Mouse (Mus musculus) liver, embryonic 15.5 days (tissue): ENCODE results near the gene Fbxl7. TPM values are rescaled to one million over a fixed set of nuclear protein-coding genes. Genes with fewer than 3 reads are reported as not detected.

Source experiments
- ATAC-seq: fragments of 200-750 bp; cut with Nextera tagmentation; 2 replicates; pipeline ENCODE4 v1.8.0; 2017; ENCODE audit warnings: moderate number of reproducible peaks, mild to moderate bottlenecking, moderate library complexity; ENCODE audit not compliant: insufficient read depth
- H3K27ac ChIP-seq: fragments of 300-500 bp; sonication (generic); replicated peaks from 2 replicates; pipeline ENCODE4 v1.5.1; 2015; ENCODE audit warnings: mild to moderate bottlenecking, inconsistent platforms
- H3K27me3 ChIP-seq: fragments of 300-500 bp; sonication (generic); 2 replicates; pipeline ENCODE4 v1.6.1; 2015; ENCODE audit warnings: mild to moderate bottlenecking, inconsistent platforms
- H3K36me3 ChIP-seq: fragments of 300-500 bp; sonication (generic); replicated peaks from 2 replicates; pipeline ENCODE4 v1.6.1; 2015; ENCODE audit warnings: moderate library complexity, mild to moderate bottlenecking, inconsistent platforms
- H3K4me1 ChIP-seq: fragments of 300-500 bp; sonication (generic); replicated peaks from 2 replicates; pipeline ENCODE4 v1.6.1; 2015; ENCODE audit warnings: inconsistent platforms
- H3K4me2 ChIP-seq: fragments of 300-500 bp; sonication (generic); 2 replicates; pipeline ENCODE4 v1.6.1; 2015; ENCODE audit warnings: moderate library complexity, mild to moderate bottlenecking, inconsistent platforms
- H3K4me3 ChIP-seq: fragments of 300-500 bp; sonication (generic); replicated peaks from 2 replicates; pipeline ENCODE4 v1.5.1; 2015; ENCODE audit warnings: mild to moderate bottlenecking, inconsistent platforms
- H3K9ac ChIP-seq: fragments of 300-500 bp; sonication (generic); 2 replicates; pipeline ENCODE4 v1.6.1; 2015; ENCODE audit warnings: moderate library complexity, mild to moderate bottlenecking, inconsistent platforms
- H3K9me3 ChIP-seq: fragments of 300-500 bp; sonication (generic); replicated peaks from 2 replicates; pipeline ENCODE4 v1.6.1; 2016; ENCODE audit warnings: inconsistent platforms
- WGBS: fragments of 180-500 bp; shearing (Covaris S2); methylation state at CpG from one replicate; pipeline ENCODE4 v1.1.7; 2015; ENCODE audit warnings: mixed read lengths; ENCODE audit not compliant: insufficient replicate concordance; 5-methylcytosine and 5-hydroxymethylcytosine counted together
- polyA plus RNA-seq: library from polyadenylated mRNA; unstranded; fragments of >200 nt; fragmentation: Nextera tagmentation; extraction: Ambion mirVana; gene quantifications from 2 replicates; pipeline ENCODE4 v1.2.1, GENCODE M21; 2015

Fbxl7 gene
- polyA plus RNA-seq, result 0.67 and 1.2 TPM in 2 replicates

DNA sequence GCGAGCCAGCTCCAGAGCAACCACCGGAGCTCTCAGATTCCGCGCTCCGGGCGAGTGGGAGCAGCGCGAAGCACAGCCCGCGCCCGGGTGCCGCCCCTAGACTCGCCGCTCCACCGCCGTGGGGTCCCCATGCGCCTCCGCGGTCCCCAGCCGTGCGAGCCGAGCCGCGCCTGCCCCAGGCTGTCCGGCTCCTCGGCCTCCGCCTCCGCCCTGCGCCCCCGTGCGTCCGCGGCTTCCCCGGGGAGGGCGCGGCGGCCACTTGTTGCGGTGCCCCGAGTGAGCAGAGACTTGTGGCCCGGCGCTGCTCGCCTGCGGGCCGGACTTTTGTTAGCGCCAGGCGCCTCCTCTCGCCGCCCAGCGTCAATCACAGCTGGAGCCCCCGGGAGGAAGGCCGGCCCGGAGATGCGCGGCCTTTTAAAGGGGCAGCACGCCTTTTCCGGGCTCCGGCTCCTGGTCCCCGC, at the start of gene Fbxl7:
Gene Fbxl7 (minus strand): TSS at position 330 of the 461 bp plus-strand sequence.
- no peak within 1 kb of the TSS; the same call in 1 of the 2 replicates for H3K27ac ChIP-seq

DNA sequence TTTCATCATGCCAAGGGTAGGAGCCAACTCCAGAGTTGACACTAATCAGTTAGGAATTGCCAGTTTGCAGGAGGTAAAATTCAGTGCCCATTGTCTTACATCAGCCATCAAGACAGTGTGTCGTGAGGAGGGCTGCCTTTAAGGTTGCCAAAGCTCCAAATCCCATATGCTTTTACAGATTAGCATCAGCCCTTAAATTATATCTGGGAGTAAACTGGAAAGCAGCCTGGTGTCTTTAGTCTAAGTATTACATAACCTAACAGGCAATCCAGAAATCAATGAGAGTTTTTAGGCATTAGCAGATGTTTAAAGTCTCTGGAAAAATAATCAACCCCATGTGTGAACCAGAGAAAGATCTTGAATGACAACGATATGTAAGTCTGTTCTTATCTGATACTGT, 26.6 kb upstream of the Fbxl7 start:
- Histone ChIP-seq H3K27ac (no peak overlapping the region), H3K9me3 (no peaks in the 10 kb centered on the region), H3K4me1 (no peaks in the 10 kb centered on the region), H3K4me2 (no peak overlapping the region), H3K36me3 (no peaks in the 10 kb centered on the region), H3K9ac (no peak overlapping the region), H3K27me3 (no peaks in the 10 kb centered on the region), H3K4me3 (no peak overlapping the region)
- no peak for ATAC-seq
- WGBS, result 56% methylated on average over 2 of the region's 2 CpGs

More for the DNA sequence above, at the start of gene Fbxl7:
- H3K4me3 ChIP-seq, result peak within 1 kb of the TSS; percentile 48
- WGBS, result under 1% methylated on average over 53 of the region's 58 CpGs
- no peaks in the 10 kb centered on the region for H3K4me1 ChIP-seq
- H3K36me3 ChIP-seq, result no peaks in the 10 kb centered on the region
- ATAC-seq, result peak; percentile 67
- H3K27me3 ChIP-seq, result peaks cover 33% of the 10 kb centered on the region
- peak within 1 kb of the TSS; percentile 59 for H3K4me2 ChIP-seq
- H3K9me3 ChIP-seq, result no peaks in the 10 kb centered on the region
- no peak within 1 kb of the TSS for H3K9ac ChIP-seq

DNA sequence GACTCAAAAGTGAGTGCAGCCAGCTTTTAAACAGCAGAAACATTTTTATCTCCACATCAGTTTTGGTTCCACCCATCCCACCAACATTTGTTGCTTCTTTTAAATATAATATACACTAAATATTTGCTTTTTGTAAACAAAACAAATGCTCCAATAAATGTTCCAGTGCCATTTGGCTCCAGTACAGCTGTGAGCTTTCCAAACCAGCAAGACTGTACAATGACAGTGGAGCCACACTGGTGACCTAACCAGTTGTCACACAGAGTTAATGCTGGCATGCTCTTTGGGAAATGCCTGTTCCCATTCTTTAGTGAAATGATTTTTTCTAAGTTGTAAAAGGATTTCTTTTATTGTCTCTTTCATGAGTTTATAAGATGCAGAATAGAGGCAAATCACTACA, 18.0 kb upstream of the Fbxl7 start:
- no peaks in the 10 kb centered on the region for H3K9me3 ChIP-seq
- H3K4me2 ChIP-seq, result no peak overlapping the region
- no peak overlapping the region for H3K9ac ChIP-seq
- H3K27me3 ChIP-seq, result no peaks in the 10 kb centered on the region
- no peak for ATAC-seq
- H3K4me3 ChIP-seq, result no peak overlapping the region
- no peaks in the 10 kb centered on the region for H3K4me1 ChIP-seq
- H3K36me3 ChIP-seq, result no peaks in the 10 kb centered on the region
- H3K27ac ChIP-seq, result no peak overlapping the region

DNA sequence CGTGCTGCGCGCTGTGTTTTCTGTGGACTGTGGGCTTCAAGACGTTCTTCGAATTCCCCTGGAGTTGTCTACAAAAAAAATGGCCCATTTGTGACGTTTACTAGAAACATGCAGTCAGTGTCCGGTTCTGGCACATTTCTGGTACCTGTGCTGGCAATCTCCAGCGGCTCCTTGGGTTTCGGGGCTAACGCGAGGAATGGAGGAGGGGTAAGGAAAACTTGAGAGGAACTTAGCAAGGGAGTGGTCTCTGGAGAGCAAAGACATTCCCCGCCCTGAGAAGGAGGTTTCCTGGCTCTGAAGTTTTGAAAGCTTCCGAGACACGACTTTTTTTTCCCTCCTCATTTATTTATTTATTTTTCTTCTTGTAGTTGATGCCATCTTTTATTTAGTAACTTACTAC, 381 bp upstream of the Fbxl7 start:
- ATAC-seq, result no peak
- Histone ChIP-seq H3K9ac (no peak overlapping the region), H3K36me3 (no peaks in the 10 kb centered on the region), H3K9me3 (no peaks in the 10 kb centered on the region), H3K27ac (no peak overlapping the region), H3K27me3 (peaks cover 33% of the 10 kb centered on the region), H3K4me2 (peak overlapping the region; percentile 59), H3K4me1 (no peaks in the 10 kb centered on the region), H3K4me3 (peak overlapping the region; percentile 48)
- 2% methylated on average over 14 of the region's 14 CpGs for WGBS

DNA sequence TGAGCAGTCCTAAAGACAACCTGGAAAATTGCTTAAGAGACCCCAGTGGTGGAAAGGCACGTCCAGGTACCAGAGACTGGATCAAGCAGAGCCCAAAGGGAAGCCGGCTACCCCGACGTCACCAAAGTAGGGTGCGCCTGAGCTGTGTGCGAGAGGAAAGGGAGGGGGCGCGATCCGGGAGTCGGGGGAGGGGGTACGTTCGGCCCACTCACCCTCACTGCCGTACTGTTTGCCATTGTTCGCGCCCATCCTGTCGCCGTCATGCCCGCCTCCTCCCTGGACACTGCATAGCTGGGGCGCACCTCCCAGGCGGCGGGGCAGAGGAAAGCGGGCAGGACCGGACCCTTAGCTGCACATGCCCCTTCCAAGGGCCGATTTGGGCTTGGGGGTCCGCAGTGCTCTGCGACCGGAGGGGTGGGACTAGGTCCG, 565 bp downstream of the Fbxl7 start:
- 0 out of 2 replicates have a peak, but pooled peaks have one; percentile 31 for ATAC-seq
- Histone ChIP-seq H3K27me3 (peaks cover 33% of the 10 kb centered on the region), H3K9ac (no peak overlapping the region), H3K27ac (no peak overlapping the region; the same call in 1 of the 2 replicates), H3K36me3 (no peaks in the 10 kb centered on the region), H3K4me1 (no peaks in the 10 kb centered on the region), H3K9me3 (no peaks in the 10 kb centered on the region), H3K4me3 (peak overlapping the region; percentile 48), H3K4me2 (peak overlapping the region; percentile 59)
- 3% methylated on average over 28 of the region's 28 CpGs for WGBS

DNA sequence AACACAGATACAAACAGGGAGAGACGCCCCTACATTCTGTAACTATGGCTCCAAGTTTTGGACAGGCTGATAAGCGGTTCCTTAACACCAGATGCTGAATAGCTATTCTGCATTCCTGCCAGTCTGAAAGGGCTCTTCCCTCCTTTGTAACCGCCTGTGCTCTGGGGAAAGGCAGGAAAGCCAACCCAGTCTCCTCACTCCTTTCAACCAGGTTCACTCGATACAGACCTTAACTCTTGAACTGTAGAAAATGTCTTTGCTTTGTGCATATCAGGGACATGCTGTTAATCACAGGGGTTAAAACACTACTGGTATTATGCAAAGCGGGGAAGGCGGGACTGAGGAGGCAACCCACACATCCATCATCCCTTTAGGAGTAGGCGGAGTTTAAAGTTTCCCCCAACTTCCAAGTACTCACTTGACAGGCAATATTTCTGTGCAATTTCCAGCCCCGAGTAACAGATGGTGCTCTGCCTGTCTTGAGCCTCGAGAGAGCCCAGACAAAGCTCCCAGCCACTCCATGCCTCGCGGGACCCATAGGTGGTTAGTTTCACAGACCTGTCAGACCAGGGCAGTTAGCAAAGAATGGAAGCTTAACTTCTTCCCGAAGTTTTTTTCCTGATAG, 1.2 kb downstream of the Fbxl7 start:
- WGBS, result 9% methylated on average over 12 of the region's 12 CpGs
- H3K27me3 ChIP-seq, result peaks cover 33% of the 10 kb centered on the region
- H3K9ac ChIP-seq, result no peak overlapping the region
- no peak overlapping the region for H3K27ac ChIP-seq
- H3K4me2 ChIP-seq, result peak overlapping the region; percentile 59
- ATAC-seq, result no peak
- no peaks in the 10 kb centered on the region for H3K36me3 ChIP-seq
- H3K4me3 ChIP-seq, result peak overlapping the region; percentile 48
- no peaks in the 10 kb centered on the region for H3K9me3 ChIP-seq
- H3K4me1 ChIP-seq, result no peaks in the 10 kb centered on the region

DNA sequence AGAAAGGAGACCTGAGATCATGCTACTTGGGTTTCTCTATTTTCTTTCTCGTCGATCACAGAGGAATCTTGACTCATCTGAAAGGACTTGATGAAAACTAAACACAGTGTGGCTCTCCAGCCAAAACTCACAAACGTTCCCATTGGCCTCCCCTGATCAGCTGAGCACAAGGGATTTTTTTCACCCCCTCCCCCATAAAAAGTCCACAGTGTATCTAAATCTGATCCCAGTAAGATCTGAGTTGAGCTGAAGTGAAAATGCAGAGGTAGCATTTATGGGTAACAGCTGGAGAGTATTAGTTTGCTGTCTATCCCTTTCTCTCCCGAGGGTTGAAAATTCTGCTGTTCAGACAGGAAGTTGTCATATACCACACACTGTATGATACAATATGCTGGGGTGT, 2.2 kb downstream of the Fbxl7 start:
- no peaks in the 10 kb centered on the region for H3K9me3 ChIP-seq
- H3K4me1 ChIP-seq, result no peaks in the 10 kb centered on the region
- 34% methylated on average over 4 of the region's 4 CpGs for WGBS
- H3K4me2 ChIP-seq, result no peak overlapping the region
- no peaks in the 10 kb centered on the region for H3K36me3 ChIP-seq
- H3K9ac ChIP-seq, result no peak overlapping the region
- no peak overlapping the region for H3K27ac ChIP-seq
- no peak overlapping the region for H3K4me3 ChIP-seq
- ATAC-seq, result no peak
- peaks cover 33% of the 10 kb centered on the region for H3K27me3 ChIP-seq

DNA sequence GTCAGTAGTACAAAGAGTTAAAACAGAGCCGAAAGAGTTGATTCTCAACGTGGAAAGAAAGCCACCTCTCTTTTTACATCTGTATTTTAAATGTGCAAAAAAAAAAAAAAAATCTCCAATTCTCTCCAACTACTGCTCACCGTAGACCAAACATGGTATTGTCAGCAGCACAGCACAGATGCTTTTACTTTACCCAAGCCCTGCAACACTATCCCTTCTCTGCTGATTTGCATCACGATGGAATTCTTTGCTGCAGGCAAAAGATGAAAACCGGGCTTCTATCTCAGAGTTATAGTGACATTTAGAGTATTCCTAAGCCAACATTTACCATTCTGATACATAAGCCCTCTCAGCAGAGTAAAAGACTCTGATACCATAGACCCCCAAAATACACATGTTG, 5.4 kb downstream of the Fbxl7 start:
- 47% methylated on average over 5 of the region's 5 CpGs for WGBS
- H3K27ac ChIP-seq, result no peak overlapping the region
- H3K9ac ChIP-seq, result no peak overlapping the region
- no peak overlapping the region for H3K4me3 ChIP-seq
- H3K36me3 ChIP-seq, result no peaks in the 10 kb centered on the region
- H3K4me1 ChIP-seq, result no peaks in the 10 kb centered on the region
- H3K27me3 ChIP-seq, result peaks cover 15% of the 10 kb centered on the region
- no peak overlapping the region for H3K4me2 ChIP-seq
- ATAC-seq, result no peak
- no peaks in the 10 kb centered on the region for H3K9me3 ChIP-seq

DNA sequence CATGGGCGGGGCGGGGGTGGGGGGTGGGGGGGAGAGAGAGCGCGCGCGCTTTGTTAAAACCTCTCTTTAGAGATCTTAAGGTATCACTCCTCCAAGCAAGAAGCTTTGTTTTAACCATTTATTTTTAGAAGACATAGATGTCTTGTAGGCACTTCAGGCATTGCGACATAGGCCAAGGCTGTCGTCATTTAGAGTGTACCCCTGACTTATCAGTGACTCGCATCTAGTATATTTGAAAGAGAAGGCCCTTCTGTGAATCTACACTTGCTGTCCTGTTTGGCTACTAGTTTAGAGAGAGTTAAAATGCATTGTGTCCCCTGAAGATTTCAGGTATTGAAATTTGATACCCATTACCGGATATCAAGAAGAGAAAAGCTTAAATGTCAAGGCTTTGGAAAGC, 7.2 kb downstream of the Fbxl7 start:
- H3K27me3 ChIP-seq, result no peaks in the 10 kb centered on the region
- H3K36me3 ChIP-seq, result no peaks in the 10 kb centered on the region
- no peak for ATAC-seq
- no peak overlapping the region for H3K4me2 ChIP-seq
- no peaks in the 10 kb centered on the region for H3K9me3 ChIP-seq
- H3K4me1 ChIP-seq, result no peaks in the 10 kb centered on the region
- no peak overlapping the region for H3K9ac ChIP-seq
- H3K4me3 ChIP-seq, result no peak overlapping the region
- 57% methylated on average over 10 of the region's 10 CpGs for WGBS
- no peak overlapping the region for H3K27ac ChIP-seq

DNA sequence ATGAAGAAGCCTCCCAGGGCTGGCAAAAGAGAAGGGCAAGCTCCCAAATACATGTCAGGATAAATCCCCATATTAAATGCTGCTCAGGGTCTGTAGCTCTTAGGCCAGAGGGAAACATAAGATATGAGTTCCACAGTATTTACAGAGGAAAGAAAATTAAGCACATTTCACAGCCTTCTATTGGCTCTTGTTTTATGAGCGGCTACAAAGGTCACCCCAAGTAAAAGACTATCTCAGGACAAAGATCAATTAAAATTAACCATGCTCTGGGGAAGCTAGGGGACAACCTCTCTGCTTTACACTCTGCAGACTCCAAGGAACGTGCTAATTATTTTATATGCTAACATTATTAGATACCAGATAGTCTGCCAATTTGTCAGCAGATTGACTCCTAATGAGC, 9.4 kb downstream of the Fbxl7 start:
- WGBS, result 59% methylated on average over 2 of the region's 2 CpGs
- no peak for ATAC-seq
- Histone ChIP-seq H3K9me3 (no peaks in the 10 kb centered on the region), H3K36me3 (no peaks in the 10 kb centered on the region), H3K27ac (no peak overlapping the region), H3K27me3 (no peaks in the 10 kb centered on the region), H3K4me2 (no peak overlapping the region), H3K4me3 (no peak overlapping the region), H3K4me1 (no peaks in the 10 kb centered on the region), H3K9ac (no peak overlapping the region)

DNA sequence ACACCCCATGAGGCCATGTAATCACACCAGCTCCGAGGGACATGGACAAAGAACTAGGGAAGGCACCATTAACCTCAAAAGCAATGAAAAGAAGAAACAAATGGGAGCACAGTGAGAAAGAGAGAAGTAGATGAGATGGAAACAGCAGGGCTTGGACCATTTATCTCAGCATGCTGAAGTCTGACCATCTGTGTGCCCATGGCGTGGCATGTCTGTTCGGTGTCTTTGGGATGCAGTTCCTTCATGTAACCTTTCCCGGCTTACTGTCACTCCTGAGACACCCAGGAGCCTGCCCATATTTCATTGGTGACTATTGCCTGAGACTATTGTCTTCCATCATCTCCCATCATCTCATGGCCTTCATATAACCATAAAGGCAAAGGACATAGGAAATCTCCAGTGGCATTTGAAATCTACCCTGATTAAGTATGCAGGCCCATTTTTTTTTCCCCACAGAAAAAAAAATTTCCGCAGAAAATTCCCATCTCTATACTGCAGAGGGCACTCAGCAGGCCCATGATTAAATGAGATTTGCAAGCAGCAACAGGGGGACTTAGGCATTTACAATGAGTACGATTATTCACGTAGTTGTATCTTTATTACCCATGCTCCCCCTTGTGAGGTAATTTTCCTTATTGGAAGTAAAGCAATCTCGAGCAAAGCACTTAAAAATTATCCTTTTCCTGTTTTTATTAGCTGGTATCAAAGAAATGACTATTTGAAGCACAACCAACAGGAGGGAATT, 15.0 kb downstream of the Fbxl7 start:
- no peak overlapping the region for H3K4me2 ChIP-seq
- no peak overlapping the region for H3K4me3 ChIP-seq
- H3K4me1 ChIP-seq, result no peaks in the 10 kb centered on the region
- ATAC-seq, result no peak
- H3K27ac ChIP-seq, result no peak overlapping the region
- no peaks in the 10 kb centered on the region for H3K36me3 ChIP-seq
- no peaks in the 10 kb centered on the region for H3K9me3 ChIP-seq
- H3K9ac ChIP-seq, result no peak overlapping the region
- H3K27me3 ChIP-seq, result no peaks in the 10 kb centered on the region
- WGBS, result 68% methylated on average over 8 of the region's 8 CpGs
